Mouse (Mus musculus) testis, postnatal 14 days (tissue): ENCODE measurements around the gene Ccdc9.

Source experiments
- DNase-seq: peaks from one replicate; pipeline ENCODE4 v3.0.0; 2021; ENCODE audit warnings: low spot score

The Ccdc9 gene

GRCm38 (mm10) chr7:16286026-16286961 is at the start of gene Ccdc9:
Gene Ccdc9, minus strand, starts transcription at chr7:16286795.
- DNase-seq = peak; percentile 100

- DNase-seq = no peak
These were observed 42.6 kb upstream of the Ccdc9 start for GRCm38 (mm10) chr7:16329146-16329545.

GRCm38 (mm10) chr7:16326607-16326971 is 40.0 kb upstream of the Ccdc9 start:
- no peak for DNase-seq

GRCm38 (mm10) chr7:16325920-16326606 is 39.5 kb upstream of the Ccdc9 start:
- no peak for DNase-seq

GRCm38 (mm10) chr7:16324661-16325060 is 38.1 kb upstream of the Ccdc9 start:
- DNase-seq = no peak

GRCm38 (mm10) chr7:16320479-16320878 is 33.9 kb upstream of the Ccdc9 start:
- no peak for DNase-seq

GRCm38 (mm10) chr7:16319216-16319615 is 32.6 kb upstream of the Ccdc9 start:
- DNase-seq = no peak

- DNase-seq = no peak
These were observed 30.5 kb upstream of the Ccdc9 start for GRCm38 (mm10) chr7:16317094-16317493.

- DNase-seq = no peak
These were observed 28.7 kb upstream of the Ccdc9 start for GRCm38 (mm10) chr7:16315222-16315759.

- no peak for DNase-seq
These were observed 27.7 kb upstream of the Ccdc9 start for GRCm38 (mm10) chr7:16314221-16314775.

- DNase-seq = peak; percentile 72
These were observed 27.1 kb upstream of the Ccdc9 start for GRCm38 (mm10) chr7:16313481-16314220.

GRCm38 (mm10) chr7:16312672-16313311 is 26.2 kb upstream of the Ccdc9 start:
- DNase-seq = peak; percentile 64

- peak; percentile 35 for DNase-seq
These were observed 25.5 kb upstream of the Ccdc9 start for GRCm38 (mm10) chr7:16312011-16312671.

GRCm38 (mm10) chr7:16311453-16312004 is 24.9 kb upstream of the Ccdc9 start:
- DNase-seq = no peak

- no peak for DNase-seq
These were observed 24.2 kb upstream of the Ccdc9 start for GRCm38 (mm10) chr7:16310521-16311452.

GRCm38 (mm10) chr7:16310020-16310520 is 23.5 kb upstream of the Ccdc9 start:
- peak; percentile 76 for DNase-seq

- peak; percentile 79 for DNase-seq
These were observed 22.9 kb upstream of the Ccdc9 start for GRCm38 (mm10) chr7:16309318-16310019.

- DNase-seq = no peak
These were observed 22.1 kb upstream of the Ccdc9 start for GRCm38 (mm10) chr7:16308555-16309317.
